Mouse (Mus musculus) heart, adult 2 months (tissue): Measurements from ENCODE around the gene Aarsd1. TPM values are rescaled to one million over a fixed set of nuclear protein-coding genes. Genes with fewer than 3 reads are reported as not detected.
"Not testable (repeated sequence)": the region's sequence is repeated elsewhere in the genome, so short reads cannot be mapped to it uniquely, and the experiment has no call there.

Experiments
- DNase-seq, 2 experiments: peaks; one replicate each; pipeline ENCODE4 v3.0.0; 2021
- H3K27ac ChIP-seq: fragments of 200-600 bp; 2 replicates; pipeline ENCODE4 v1.8.1; 2022
- H3K27me3 ChIP-seq: fragments of 200-500 bp; 2 replicates; pipeline ENCODE4 v1.6.1; 2012; ENCODE audit warnings: mild to moderate bottlenecking, low read length, inconsistent platforms, mixed read lengths; ENCODE audit not compliant: control insufficient read depth, insufficient read depth
- H3K36me3 ChIP-seq: fragments of 200-500 bp; 2 replicates; pipeline ENCODE4 v1.6.1; 2012; ENCODE audit warnings: low read length, inconsistent platforms; ENCODE audit not compliant: control insufficient read depth, insufficient read depth
- H3K4me1 ChIP-seq: fragments of 200-500 bp; 2 replicates; pipeline ENCODE4 v1.6.1; 2011; ENCODE audit warnings: low read length; ENCODE audit not compliant: control insufficient read depth, insufficient read depth
- H3K4me3 ChIP-seq: fragments of 200-600 bp; 2 replicates; pipeline ENCODE4 v1.8.1; 2022
- H3K79me2 ChIP-seq: fragments of 200-500 bp; replicated peaks from 2 replicates; pipeline ENCODE4 v1.6.1; 2012; ENCODE audit warnings: mild to moderate bottlenecking, inconsistent platforms, low read length, moderate library complexity, mixed read lengths; ENCODE audit not compliant: control insufficient read depth, insufficient read depth
- H3K9ac ChIP-seq: fragments of 200-500 bp; 2 replicates; pipeline ENCODE4 v1.6.1; 2012; ENCODE audit warnings: low read depth, mild to moderate bottlenecking, control low read depth, inconsistent platforms, low read length, mixed read lengths
- CTCF ChIP-seq: fragments of 200-600 bp; IDR thresholded peaks from 2 replicates; pipeline ENCODE4 v1.8.1; 2022; ENCODE audit warnings: antibody characterized with exemption, mild to moderate bottlenecking, moderate library complexity
- EP300 ChIP-seq: fragments of 200-500 bp; IDR thresholded peaks from 2 replicates; pipeline ENCODE4 v1.6.1; 2011; ENCODE audit warnings: low read depth, low read length, control low read depth; ENCODE audit not compliant: insufficient read depth
- POLR2A ChIP-seq: fragments of 200-500 bp; IDR thresholded peaks from 2 replicates; pipeline ENCODE4 v1.6.1; 2011; ENCODE audit warnings: mild to moderate bottlenecking, low read depth, low read length, control low read depth; ENCODE audit not compliant: insufficient read depth
- WGBS: fragments of 180-500 bp; shearing (Covaris S2); methylation state at CpG from one replicate; pipeline ENCODE4 v1.1.7; 2018; 5-methylcytosine and 5-hydroxymethylcytosine counted together
- intact Hi-C: fragments of 180-260 bp; cut with DNase I; formaldehyde crosslinking; loops from one replicate; pipeline ENCODE4 v1.15.1; 2025
- polyA plus RNA-seq: library from polyadenylated mRNA; depleted of rRNA; stranded (reverse); fragments of >200 nt; gene quantifications from 2 replicates; pipeline ENCODE4 v1.2.3, GENCODE M21; 2012
- total RNA-seq, 2 experiments: library from RNA; stranded (reverse); gene quantifications; 2 replicates each; pipeline ENCODE4 v1.2.3; 2021

Gene Aarsd1
- total and polyA plus RNA-seq, 3 experiments = 19.5 to 23.4 (median 23.0) TPM

- intact Hi-C loops = no loop called here
- WGBS = 73% methylated on average over 6 of the region's 6 CpGs
- no peak overlapping the region for H3K27ac ChIP-seq
Observed at GRCm38 (mm10) chr11:101378926-101379325, 38.5 kb downstream of the Aarsd1 start.

GRCm38 (mm10) chr11:101378196-101378595, 39.2 kb downstream of the Aarsd1 start:
- H3K27ac ChIP-seq, DNase-seq, H3K36me3 ChIP-seq, intact Hi-C loops, H3K79me2 ChIP-seq, H3K9ac ChIP-seq, H3K4me3 ChIP-seq, H3K27me3 ChIP-seq, H3K4me1 ChIP-seq: not testable (repeated sequence)
- 87% methylated on average over 8 of the region's 8 CpGs for WGBS

More at GRCm38 (mm10) chr11:101378926-101379325, 38.5 kb downstream of the Aarsd1 start:
- H3K9ac ChIP-seq = no peak overlapping the region
- H3K4me1 ChIP-seq = no peaks in the 10 kb centered on the region
- no peak overlapping the region for H3K4me3 ChIP-seq
- no peaks in the 10 kb centered on the region for H3K27me3 ChIP-seq
- no peak for TF ChIP-seq POLR2A
- TF ChIP-seq EP300 = no peak
- TF ChIP-seq CTCF = no peak
- DNase-seq = no peak
- H3K79me2 ChIP-seq = no peaks in the 10 kb centered on the region
- no peaks in the 10 kb centered on the region for H3K36me3 ChIP-seq

GRCm38 (mm10) chr11:101374421-101374938, 42.9 kb downstream of the Aarsd1 start:
- Histone ChIP-seq H3K27me3 (no peaks in the 10 kb centered on the region), H3K4me3 (no peak overlapping the region), H3K79me2 (no peaks in the 10 kb centered on the region), H3K9ac (no peak overlapping the region), H3K4me1 (no peaks in the 10 kb centered on the region), H3K36me3 (no peaks in the 10 kb centered on the region), H3K27ac (no peak overlapping the region)
- intact Hi-C loops = no loop called here
- WGBS = 50% methylated on average over 7 of the region's 7 CpGs
- TF ChIP-seq EP300 (no peak), POLR2A (no peak), CTCF (no peak)
- no peak for DNase-seq

GRCm38 (mm10) chr11:101370141-101370540, 47.3 kb downstream of the Aarsd1 start:
- 77% methylated on average over 5 of the region's 5 CpGs for WGBS
- Histone ChIP-seq H3K9ac (no peak overlapping the region), H3K79me2 (no peaks in the 10 kb centered on the region), H3K4me3 (no peak overlapping the region), H3K36me3 (no peaks in the 10 kb centered on the region), H3K27me3 (no peaks in the 10 kb centered on the region), H3K27ac (no peak overlapping the region), H3K4me1 (no peaks in the 10 kb centered on the region)
- no peak for DNase-seq
- intact Hi-C loops = no loop called here
- TF ChIP-seq CTCF (no peak), EP300 (no peak), POLR2A (no peak)

GRCm38 (mm10) chr11:101367326-101367935, 50.0 kb downstream of the Aarsd1 start, which contains the start of gene G6pc:
G6pc (plus strand) TSS chr11:101367561.
- TF ChIP-seq CTCF = no peak
- no peak for TF ChIP-seq POLR2A
- TF ChIP-seq EP300 = no peak
- no peak within 1 kb of the TSS for H3K9ac ChIP-seq
- intact Hi-C loops = no loop called here
- DNase-seq = no peak
- H3K4me1 ChIP-seq = no peaks in the 10 kb centered on the region
- H3K79me2 ChIP-seq = no peaks in the 10 kb centered on the region
- no peak within 1 kb of the TSS for H3K27ac ChIP-seq
- no peaks in the 10 kb centered on the region for H3K36me3 ChIP-seq
- 78% methylated on average over 8 of the region's 8 CpGs for whole genome bisulfite sequencing
- no peaks in the 10 kb centered on the region for H3K27me3 ChIP-seq
- no peak within 1 kb of the TSS for H3K4me3 ChIP-seq

GRCm38 (mm10) chr11:101364531-101364931, 52.9 kb downstream of the Aarsd1 start:
- Histone ChIP-seq H3K27me3 (no peaks in the 10 kb centered on the region), H3K79me2 (no peaks in the 10 kb centered on the region), H3K9ac (no peak overlapping the region)

More at GRCm38 (mm10) chr11:101364531-101364931, 52.9 kb downstream of the Aarsd1 start:
- no peak for DNase-seq
- TF ChIP-seq EP300 (no peak), CTCF (no peak), POLR2A (no peak)
- Histone ChIP-seq H3K27ac (no peak overlapping the region), H3K36me3 (no peaks in the 10 kb centered on the region), H3K4me1 (peaks cover 9% of the 10 kb centered on the region), H3K4me3 (no peak overlapping the region)
- intact Hi-C loops = no loop called here
- WGBS = 51% methylated on average over 5 of the region's 5 CpGs
